Mouse (Mus musculus) fibroblast of lung, adult 2 months (primary cell): Measurements from ENCODE around the gene Sde2.
A peak's percentile ranks its signal among the peaks of the same experiment; 100 is the strongest.

Experiments
- DNase-seq: peaks from one replicate; pipeline ENCODE4 v3.0.0-alpha.2; 2011; ENCODE audit warnings: low read depth

Sde2 gene

DNA sequence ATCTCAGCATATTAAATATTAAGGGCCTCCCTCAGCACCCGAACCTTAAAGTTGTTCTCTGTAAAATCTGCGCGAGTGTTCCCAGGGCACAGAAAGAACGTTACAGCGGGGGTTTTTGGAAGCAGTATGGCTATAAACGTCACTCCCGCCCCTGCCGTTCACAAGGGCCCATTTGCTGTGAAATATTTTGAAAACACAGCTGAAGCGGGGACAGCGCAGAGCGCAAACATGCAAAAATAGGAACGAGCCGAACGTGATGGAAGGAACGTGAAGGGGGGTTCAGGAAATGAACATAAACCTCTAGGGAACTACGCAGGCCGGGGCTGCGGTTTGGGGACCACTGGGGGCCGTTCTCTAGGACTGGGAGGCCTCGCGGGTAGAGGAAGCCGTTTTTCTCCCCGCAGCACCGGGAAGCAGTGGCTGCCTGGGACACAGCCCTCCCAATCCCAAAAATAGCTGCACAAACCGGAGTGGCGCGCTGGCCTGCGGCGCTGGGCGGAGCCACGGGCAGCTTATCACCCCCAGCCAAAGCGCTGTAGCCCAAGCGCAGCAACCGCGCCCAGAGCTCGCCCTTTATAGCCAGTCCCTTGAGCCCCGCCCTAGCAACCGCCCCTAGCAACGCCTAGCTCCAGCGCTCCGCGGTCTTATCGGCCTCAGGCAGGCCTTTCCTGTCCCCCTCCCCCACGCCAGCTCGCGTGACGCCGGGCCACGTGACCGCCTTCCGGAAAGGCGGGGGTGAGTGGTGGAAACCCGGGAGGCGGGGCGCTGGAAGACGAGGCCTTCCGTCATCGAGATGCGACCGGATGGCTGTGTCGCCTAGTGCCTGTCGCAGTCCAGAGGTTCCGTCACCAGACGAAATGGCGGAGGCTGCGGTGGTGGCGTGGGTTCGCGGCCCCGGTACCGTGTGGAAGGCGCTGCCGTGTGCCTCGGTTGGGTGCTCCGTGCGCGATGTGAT lies at the start of gene Sde2:
Gene Sde2, plus strand, starts transcription at position 812 of the 955 bp plus-strand sequence.
- DNase-seq: peak; percentile 99

DNA sequence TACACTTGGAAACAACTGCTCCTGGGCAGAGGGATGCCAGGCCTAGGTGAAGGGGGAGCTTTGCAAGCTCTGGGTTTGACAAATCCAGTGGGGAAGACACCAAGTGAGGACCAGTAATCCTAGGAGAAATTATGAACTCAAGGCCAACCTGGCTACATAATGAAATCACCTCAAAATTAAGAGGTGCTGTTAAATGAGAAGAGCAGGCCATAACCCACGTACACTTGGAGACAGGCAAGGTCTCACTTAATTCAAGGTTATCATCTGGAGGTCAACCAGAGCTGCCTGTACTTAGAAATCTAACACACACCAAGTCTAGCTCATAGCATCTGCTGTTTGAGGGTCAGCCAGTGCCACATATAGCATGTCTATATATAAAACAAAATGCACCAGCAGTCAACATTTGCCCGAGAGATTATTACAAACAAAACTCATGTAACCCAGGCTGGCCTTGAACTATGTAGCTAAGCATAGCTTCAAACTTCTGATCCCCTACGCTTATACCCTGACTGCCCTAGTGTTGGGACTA lies 49.4 kb upstream of the Sde2 start:
- DNase-seq: no peak

DNA sequence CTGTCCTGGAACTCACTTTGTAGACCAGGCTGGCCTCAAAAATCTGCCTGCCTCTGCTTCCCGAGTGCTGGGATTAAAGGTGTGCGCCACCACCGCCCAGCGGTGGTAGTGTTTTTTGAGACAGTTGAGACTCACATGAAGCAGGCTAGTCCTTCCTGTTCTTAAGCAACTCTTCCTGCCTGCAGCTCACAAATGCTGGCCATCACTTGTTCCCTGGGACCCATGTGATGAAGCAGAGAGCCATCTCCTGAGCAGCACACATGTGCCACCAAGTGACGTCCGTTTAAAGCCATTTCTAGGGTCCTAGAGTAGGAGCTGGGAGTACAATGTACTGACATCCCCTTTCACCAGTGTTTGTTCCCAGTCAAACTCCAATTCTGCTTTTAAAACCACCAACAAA lies 47.0 kb upstream of the Sde2 start:
- DNase-seq: no peak

GRCm38 (mm10) chr1:180808831-180809230 lies 42.1 kb upstream of the Sde2 start:
- no peak for DNase-seq

- DNase-seq: no peak
Measured at GRCm38 (mm10) chr1:180810976-180811375, 40.0 kb upstream of the Sde2 start.

- no peak for DNase-seq
Measured at GRCm38 (mm10) chr1:180811596-180812462, 39.1 kb upstream of the Sde2 start.

- DNase-seq: no peak
Measured at GRCm38 (mm10) chr1:180812463-180813408, 38.2 kb upstream of the Sde2 start.

GRCm38 (mm10) chr1:180813409-180813884 lies 37.5 kb upstream of the Sde2 start:
- peak; percentile 58 for DNase-seq

DNA sequence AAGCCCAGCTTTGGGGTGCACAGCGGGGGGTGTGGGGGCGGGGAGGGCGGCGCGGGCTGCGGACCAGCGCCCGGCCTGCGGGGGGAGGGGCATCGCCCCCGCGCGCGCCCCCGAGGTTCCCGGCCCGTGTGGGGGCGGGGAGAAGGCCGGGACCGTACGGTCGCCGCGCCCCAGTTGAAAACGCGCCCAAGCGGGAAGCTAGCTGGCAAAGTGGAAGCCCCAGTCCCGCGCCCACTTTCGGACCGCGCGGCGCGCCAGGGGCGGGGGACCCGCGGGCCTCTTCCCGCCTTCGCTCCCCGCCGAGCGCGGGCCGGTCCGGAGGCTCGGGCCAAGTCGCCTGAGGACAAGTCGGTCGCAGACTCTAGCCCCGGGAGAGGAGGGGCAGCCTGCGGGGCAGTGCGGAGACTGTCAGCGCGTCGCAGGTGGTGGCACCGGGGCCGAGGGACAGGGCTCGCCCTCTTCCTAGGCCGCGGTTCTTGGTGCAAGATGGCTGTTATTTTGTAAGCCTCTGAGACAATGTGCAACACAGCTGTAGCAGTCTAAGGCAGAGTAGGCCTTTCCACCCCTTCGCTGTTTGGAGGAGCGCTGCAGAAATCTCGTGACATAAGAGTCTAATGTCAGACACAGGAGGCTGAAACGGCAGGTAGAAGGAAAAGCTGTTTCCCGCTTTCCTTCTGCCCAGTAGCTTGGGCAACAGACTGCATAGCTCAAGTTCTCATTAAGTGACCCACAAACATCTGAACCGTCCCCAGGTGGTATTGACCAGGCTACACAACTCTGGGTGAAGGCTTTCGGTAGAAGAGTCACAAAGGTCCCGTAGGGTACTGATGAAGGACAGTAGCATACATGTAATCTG lies 36.8 kb upstream of the Sde2 start, which contains the start of gene H3f3a:
Gene H3f3a, minus strand, starts transcription at position 59 of the 856 bp plus-strand sequence.
- DNase-seq: no peak

- DNase-seq: no peak
Measured at GRCm38 (mm10) chr1:180815371-180816024, 35.4 kb upstream of the Sde2 start.

- DNase-seq: no peak
Measured at GRCm38 (mm10) chr1:180818000-180818399, 32.9 kb upstream of the Sde2 start.

GRCm38 (mm10) chr1:180821101-180821500 lies 29.8 kb upstream of the Sde2 start:
- DNase-seq: no peak

GRCm38 (mm10) chr1:180822276-180822675 lies 28.7 kb upstream of the Sde2 start:
- no peak for DNase-seq

DNA sequence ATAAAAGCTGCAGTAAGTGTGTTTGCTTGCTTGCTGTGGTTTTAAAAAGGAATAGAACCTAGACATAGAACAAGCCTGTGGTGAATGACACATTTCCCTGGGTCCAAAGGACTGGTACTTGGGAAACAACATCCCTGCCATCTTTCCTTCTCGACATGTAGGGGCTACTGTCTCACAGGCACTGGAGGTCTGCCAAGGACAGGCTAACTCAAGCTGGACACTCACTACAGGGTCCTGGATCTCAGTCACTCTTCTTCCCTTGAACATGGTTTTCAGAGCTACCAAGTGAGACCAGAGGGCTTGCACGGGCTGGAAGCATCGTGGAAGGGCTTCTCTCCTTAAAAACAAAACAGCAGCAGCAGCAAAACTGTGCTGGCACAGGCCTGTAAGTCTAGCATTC lies 27.2 kb upstream of the Sde2 start:
- DNase-seq: no peak

DNA sequence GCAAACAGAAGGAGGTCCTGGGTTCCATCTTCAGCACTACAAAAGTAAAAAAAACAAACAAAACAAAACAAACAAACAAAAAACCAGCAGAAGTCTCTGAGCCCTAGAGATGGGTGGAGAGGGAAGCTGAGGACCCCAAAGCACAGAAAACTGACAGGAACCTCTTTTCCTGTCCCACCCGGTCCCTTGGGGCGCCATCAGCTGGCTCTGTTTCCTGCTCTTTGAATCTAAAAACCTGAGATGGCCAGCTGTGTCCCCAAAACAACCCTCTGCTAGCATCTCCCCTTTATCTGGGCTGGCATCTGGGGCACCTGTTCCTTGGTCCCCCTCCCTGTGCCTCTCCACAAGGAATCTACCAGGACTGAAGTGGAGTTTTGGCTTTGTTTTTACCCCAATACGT lies 26.2 kb upstream of the Sde2 start:
- DNase-seq: no peak

DNA sequence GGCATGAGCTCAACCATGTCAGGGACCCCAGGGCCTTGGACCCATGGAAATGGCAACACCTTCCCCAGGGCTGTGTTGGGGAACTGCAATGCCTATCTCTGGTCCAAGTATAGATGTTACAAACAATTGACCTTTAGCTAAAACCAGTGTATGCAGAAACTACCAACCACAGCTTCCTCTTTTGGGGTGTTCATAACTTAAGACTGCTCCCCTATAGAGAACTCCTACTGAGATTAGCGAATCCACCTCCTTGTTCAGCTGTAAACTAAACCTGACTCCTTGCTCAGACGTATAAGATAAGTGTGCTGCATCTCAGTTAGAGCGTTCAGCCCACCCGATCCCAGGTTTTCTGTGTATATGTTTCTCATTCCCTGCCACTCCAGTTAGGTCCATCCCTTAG lies 24.3 kb upstream of the Sde2 start:
- no peak for DNase-seq

GRCm38 (mm10) chr1:180829775-180830174 lies 21.2 kb upstream of the Sde2 start:
- no peak for DNase-seq

GRCm38 (mm10) chr1:180830175-180830574 lies 20.8 kb upstream of the Sde2 start:
- no peak for DNase-seq

- DNase-seq: no peak
Measured at GRCm38 (mm10) chr1:180830588-180831346, 20.2 kb upstream of the Sde2 start.
